Mouse (Mus musculus) right cerebral cortex, postnatal 4 days (tissue): ENCODE measurements at regions not wholly inside any gene's neighbourhood (a gene's known extent, or its start where the extent isn't known, plus 50 kb on each side); places are given as distances from the start of the nearest gene placed in this dataset.
"Not testable (repeated sequence)": the region's sequence is repeated elsewhere in the genome, so short reads cannot be mapped to it uniquely, and the experiment has no call there.

Source experiments
- DNase-seq: peaks from one replicate; pipeline ENCODE4 v3.0.0-alpha.2; 2022

DNA sequence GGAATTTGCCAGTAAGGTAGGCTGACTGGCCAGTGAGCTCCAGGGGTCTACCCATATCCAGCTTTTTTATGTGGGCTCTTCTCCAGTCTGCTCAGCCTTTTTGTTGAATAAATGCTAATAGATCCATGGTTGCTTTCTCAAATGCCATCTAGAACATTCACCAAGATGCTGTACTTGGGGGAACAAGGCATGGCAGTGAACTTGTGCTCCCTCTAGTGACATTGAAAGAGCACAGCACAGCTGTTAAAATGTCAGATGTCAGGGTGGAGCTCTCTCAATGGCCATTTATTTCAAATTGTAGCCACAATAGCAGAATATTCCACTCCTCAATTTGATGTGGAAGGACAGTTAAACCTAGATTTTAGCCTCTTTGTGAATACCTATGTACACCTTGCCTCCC is 86.3 kb downstream of the Kcnk1 start:
- DNase-seq = no peak

DNA sequence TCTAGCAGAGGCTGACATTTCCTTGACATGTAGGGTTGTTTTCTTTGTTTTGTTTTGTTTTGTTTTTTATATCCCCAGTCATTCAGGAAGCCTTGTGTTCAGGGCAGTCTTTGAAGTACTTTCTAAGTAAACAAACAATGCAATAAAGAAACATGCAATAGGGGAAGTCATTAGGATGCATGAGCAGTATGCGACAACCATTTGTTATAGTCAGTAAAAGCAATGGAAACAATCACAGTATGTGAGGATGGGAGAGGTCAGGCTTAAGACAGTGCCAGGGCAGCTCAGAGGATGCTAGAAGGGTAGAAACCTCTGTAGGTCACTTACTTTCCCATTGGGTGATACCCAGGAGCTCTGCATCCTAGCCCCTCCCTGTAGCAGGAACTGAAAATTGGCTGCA is 87.9 kb downstream of the Kcnk1 start:
- no peak for DNase-seq

DNA sequence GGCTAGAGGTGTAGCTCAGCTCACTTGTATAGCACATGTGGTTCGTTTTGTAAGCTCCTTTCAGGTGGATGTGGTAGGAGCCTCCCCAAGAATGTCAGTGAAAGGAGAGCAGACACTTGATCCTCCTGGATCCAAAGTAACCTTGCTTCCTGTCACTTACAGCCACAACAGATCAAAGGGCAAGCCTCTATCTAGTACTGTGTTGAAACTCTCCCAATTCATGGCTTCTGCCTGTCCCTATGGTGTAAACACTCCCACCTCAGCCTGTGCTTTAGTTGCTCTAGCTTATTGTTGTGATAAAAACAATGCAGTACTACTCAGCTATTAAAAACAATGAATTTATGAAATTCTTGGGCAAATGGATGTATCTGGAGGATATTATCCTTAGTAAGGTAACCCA is 95.8 kb downstream of the Kcnk1 start:
- no peak for DNase-seq

DNA sequence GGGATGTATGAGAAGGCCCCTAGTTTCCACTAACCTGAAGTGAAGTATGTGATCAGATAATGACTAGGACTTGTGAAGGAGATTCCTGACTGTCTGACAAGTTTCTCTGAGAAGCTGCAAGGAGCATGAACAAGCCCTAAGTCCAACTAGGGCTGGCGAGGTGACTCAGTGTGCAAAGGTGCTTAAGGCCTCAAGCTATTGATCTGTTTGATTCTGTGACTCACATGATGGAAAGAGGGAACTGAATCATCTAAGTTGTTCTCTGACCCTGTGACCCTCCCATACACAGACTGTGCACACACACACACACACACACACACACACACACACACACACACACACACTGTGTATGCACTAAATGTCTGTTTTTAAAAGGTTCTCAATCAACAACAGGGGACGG is 99.0 kb downstream of the Kcnk1 start:
- DNase-seq = no peak

DNA sequence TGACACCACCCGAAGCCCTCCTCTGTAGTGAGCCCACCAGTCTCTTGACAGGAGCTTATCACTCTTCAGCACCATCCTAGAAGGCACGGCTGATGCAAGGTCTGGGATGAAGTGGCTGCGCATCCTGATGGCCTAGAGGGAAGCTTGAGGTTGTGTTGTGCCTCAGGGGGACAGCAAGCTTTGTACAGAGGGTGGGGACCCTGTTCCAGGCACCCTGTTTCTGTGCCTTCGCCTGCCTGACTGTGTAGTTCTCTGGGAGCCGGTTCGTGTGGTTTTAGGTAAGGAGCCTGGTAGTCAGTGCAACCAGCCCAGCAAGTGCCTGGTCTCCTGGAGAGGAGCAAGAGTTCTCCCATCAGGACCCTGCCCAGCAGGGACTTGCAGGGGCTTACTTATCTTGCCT is 101.1 kb downstream of the Kcnk1 start:
- DNase-seq = no peak

DNA sequence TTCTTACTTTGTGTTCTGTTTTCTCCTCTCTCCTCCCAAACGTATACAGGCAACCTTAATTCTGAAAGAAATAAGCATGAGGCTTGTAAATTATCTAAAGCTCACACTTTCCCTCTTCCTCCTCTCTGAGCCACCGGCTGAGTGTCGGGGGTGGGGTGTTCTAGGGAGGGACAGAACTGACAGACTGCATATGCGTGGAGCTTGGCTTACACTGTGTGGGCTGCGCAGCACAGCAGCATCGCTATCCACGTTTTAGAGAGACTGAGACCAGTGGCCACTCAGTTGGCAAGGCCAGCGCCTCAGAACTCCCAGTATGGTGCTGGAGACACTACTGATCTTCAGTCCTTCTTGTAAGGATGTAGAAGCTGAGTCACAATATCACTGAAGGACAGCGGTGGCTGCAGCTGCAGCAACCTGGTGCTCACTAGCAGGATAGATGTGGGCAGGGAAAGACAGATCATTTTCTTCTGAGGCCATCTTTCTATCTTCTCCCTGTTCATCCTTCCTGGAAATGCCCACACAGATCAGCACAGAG is 101.7 kb downstream of the Kcnk1 start:
- DNase-seq = no peak

DNA sequence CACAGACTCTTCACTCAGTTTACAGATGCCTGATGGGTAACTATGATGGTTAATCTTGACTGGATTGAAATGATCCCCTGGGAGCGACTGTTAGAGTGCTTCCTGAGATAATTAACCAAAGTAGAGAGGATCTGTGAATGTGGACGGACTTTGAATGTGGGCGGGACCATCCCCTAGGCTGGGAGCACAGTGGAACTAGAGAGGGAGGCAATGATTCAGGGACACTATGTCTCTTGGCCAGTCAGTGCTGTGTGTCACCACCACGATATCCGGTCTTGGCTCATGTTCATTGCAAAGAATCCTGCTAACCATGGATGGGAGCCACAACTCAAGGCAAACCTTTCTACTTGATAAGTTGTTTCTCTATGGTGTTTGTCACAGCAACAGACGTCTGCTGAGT is 103.9 kb downstream of the Kcnk1 start:
- no peak for DNase-seq

DNA sequence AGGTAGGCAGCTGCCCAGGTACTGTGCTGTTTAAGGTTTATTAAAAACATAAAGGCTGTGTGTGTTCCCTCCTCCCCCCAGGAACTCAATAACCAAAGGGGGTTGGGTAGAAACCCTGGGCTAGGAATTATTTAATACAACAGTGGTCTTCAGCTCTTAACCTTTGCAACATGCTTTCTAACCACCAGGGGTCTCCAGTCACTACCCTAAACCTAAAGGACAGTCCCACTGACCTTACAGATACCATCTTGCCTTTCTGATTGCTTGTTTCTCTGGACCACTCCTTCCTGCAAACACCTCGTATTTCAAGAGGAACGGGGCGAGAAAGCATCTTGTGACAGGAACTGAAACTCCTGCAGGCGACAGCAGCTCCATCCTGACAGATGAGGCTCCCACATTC is 104.9 kb downstream of the Kcnk1 start:
- DNase-seq = no peak

DNA sequence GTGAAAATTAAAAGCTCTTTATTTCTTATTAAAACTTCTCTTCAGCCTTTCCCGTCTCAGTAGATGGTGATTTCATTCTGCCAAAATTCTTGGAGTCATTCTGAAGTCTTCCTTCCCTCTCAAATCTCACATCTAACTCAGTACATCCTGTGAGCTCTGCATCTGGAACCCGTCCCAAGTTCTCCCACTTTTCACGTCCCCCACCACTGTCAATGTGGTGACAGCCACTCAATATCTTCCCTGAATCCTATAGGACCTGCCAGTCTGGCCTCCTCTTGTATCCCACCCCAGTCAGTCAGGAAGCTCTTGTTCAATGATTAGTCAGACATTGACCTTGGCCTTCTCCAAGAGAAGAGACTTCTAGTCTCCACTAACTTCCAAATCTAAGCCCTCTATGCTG is 110.1 kb downstream of the Kcnk1 start:
- DNase-seq = no peak

DNA sequence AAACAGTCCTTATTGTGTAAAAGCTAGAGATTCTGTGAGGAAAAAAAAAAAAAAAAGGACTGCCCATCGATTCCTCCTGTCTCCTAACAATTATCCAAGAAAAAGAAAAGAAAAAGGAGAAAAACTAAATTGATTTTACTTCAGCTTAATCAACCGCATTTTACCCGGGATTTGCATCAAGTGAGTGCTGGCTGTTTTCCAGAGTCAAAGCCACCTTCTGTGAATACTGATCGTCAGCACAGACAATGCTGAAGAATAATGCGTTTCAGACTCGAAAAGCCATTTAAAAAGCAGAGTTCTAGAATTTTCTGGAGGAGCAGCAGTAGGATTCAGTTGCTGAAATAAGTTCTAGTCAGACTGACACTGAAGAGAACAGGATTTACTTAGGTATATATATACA is 131.1 kb downstream of the Kcnk1 start:
- DNase-seq = no peak

DNA sequence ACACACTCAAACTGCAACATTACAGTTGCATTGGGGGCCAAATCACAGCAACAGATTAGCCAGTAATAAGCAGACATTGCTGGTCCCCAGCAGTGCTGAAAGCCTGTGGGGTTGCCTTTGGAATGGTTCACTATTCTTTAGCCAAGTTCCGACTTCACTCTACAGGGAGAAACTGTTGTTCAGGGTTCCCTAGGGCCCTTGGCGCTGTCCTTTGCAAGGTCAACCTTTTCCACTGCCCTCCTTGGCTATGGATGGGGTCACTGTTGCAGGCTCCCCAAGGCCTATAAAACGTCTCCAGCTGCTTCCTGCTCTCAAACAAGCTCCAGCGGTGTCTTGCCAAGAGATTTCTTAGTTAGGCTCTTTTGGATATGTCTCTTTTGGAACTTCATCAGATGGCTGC is 137.1 kb downstream of the Kcnk1 start:
- no peak for DNase-seq

DNA sequence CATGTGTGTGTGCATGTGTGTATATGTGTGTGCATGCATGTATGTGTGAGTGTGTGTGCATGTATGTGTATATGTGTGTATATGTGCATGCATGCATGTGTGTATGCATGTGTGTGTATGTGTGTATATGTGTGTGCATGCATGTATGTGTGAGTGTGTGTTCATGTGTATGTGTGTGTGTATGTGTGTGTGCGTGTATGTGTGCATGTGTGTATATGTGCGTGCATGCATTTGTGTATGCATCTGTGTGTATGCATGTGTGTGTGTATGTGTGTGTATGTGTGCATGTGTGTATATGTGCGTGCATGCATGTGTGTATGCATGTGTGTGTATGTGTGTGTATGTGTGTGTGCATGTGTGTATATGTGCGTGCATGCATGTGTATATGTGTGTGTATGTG is 137.9 kb downstream of the Kcnk1 start:
- DNase-seq = not testable (repeated sequence)

DNA sequence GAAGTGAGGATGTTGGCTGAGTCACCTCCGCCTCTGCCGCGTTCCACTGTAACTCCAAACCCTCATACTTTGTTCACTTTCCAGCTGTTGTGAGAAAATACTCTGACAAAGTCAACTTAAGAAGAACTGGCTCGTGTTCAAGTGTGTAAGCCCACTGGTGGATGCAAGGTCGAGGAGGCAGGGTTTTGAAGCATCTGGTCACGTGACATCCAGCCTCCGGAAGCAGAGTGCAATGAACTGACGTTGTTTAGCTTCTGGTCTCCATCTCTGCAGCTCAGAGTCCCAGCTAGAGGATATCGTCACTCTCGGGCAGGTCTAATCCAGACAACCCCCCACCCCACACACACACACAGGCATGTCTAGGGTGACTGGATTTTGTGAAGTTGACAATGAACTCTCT is 140.1 kb downstream of the Kcnk1 start:
- DNase-seq = no peak

DNA sequence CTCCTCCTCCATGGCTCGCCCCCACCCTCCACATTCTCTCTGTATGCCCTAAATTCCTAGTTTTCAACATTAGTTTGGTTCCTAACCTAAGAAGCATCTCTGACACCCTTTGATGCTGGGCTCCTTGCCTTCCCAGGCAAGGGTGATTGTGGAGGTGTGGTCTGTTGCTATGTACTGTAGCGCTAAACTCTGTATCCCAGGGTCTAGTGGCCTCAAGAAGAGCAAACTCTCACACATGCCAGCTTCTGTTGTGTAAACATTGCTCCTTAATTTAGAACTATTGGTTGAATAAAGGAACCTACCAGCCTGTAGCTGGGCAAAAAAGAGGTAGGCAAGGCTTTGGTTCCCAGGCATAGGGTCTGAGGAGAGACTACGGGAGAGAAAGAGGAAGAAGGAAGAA is 140.6 kb downstream of the Kcnk1 start:
- DNase-seq = no peak

DNA sequence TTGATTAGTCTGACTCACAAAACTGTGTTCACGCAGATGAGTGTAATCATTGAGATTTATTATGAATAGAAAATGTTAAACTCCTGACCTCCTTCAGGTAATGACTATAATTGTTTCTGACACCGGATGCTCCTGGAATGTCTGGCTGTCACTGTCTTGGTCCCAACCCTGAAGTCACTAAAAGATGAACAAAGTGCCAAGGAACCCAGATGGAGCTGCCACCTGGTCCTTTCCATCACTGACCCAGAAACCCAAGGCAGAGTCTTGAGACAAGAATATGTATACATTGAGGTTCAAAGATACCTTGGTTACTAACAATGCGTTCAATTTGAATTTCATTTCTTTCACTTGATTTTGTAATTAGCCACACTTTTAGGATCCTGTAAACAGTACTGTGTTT is 142.0 kb downstream of the Kcnk1 start:
- DNase-seq = no peak

DNA sequence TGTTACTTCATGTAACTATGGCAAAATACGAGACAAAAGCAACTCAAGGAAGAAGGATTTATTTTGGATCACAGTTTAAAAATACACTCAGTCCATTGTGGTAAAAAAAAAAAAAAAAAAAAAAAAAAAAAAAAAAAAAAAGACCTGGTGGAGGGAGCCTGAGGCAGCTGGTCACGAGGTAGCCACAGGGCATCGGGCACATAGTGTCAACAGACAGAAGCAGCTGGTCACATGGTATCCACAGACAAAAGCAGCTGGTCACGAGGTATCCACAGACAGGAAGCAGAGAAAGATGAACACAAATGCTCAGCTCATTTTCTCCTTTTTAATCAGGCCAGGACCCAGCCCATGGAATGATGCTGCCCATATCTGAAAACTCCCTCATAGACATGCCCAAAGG is 142.5 kb downstream of the Kcnk1 start:
- no peak for DNase-seq

DNA sequence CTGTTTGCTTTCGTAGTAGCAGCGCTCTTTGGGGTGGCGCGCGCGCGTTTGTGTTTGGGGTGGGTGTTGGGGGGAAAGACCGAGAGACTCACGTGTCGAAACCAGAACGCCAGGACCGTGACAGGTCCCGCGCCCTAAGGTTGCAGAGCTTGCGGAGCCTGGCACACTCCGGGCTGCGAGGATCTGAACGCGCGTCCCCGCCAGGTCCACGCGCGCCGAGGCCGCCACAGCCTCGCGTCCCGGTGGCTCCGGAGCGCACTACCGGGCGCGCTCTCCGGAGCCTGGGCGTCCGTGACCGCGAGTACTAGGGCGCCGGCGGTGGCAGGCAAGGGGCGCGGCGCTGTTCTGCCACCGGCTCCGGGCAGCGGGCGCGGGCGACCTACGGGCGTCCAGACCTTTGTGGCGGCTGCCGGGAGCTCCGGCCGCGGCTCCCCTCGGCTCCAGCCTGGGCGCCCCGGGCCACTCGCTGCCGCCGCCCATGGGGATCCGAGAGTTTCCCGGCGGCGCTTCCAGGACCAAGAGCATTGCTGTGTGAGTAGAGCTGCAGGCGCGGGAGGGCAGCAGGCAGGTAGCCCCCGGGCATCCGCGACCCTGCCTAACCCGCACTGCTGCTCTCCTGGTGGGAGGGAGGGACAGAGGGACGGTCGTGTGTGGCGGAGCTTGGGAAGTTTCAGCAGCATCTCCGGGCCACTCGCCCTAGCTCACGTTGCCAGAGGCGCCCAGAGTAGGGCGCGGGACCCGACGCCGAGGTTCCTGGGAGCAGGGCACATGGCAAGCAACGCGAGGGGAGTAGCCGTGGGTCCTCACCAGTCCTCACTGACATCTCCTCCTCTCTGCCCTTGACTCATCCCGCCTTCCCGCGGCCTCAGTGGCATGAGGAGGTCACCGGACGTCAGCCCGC is 143.9 kb downstream of the Kcnk1 start:
- DNase-seq = peak; percentile 25

DNA sequence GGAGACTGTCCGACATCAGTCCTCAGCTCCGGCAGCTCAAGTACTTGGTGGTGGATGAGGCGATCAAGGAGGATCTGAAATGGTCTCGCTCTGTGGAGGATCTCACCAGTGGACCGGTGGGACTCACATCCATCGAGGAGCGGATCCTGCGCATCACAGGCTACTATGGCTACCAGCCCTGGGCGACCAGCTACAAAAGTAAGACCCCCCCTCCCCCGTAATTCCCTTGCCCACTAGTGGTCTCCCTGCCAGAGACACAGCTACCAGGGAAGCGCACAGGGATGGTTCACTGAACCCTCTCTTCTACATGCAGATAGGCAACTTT is 144.5 kb downstream of the Kcnk1 start:
- DNase-seq = peak; percentile 5

DNA sequence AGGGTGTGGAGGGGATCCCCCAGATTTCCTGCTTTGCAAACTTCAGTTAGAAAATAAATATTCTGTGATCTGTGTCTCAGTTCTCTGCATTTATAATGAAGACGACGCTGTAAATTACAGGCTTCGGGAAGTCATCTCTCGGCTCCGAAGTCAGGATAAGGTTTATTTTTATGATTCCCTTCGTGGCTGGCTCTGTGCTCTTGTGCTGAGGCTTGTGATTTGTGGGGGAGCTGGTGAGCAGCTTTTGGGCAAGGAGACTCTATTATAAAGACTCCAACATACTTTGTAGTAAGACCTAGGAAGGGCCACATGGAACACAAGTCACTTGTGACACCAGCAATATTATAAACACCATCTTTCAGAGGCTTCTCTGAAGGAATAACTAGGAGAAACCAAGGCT is 146.0 kb downstream of the Kcnk1 start:
- no peak for DNase-seq

DNA sequence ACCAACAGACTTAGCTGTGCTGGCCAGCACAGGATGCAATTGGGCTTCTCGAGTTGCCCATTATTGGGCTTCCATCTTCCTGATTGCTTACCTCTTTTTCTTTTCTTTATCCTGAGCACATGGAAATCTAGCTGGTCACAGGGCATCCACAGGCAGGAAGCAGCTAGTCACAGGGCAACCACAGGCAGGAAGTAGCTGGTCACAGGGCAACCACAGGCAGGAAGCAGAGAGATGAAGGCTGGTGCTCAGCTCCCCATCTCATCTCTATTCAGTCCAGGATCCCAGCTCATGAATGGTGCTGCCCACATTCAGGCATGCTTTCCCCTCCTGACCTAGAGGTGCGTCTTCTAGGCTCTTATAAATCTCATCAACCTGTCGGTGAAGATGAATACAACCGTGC is 146.8 kb upstream of the Slc35f3 start:
- no peak for DNase-seq

DNA sequence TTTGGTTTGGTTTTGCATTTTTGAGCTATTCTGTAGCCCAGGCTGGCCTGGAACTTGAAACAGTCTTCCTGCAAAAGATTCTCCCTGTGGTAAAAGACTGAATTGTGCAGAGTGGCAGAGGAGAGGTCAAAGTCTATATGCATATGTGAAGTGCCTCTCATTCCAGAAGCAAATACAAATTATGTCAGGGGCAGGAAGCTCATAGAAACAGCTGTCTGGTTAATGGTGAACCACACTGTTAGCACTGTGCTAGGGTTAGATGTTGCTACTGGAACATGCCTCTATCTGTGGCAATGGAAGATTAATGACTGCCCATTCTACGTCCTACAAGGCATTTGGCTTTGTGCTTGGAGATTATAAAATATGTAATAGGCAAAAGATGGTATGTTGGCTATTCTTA is 144.4 kb upstream of the Slc35f3 start:
- no peak for DNase-seq

DNA sequence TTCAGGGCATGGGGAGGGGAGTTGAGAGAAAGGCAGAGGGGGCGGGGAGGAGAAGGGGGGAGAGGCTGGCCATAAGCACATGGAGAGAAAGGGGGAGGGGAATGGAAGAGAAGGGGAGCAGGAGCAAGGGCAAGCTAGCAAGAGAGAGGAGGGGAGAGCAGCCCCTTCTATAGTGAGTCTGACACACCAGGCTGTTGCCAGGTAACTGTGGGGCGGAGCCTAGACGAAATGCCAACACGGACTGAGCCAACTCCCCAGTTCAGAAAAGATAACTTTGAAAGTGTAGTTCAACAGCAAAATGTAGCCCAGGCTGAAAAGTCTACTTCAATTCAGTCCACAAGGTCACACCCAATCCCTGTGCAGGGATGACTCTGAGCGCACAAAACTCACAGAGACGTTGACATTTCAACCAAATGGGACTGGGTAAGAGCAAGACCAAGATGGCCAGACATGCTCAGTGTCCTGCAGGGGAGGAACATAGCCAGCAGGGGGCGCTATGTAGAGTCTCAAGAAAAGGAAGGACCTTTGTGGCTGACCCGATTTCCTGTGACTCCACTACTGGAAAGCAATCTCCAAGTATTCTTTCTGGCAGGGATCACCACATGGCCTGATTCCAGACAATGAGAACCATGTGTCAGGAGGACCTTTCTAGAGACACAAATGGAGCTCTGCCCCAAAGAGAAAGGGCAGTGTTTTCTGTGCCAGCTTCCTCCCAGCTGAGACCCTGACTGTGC is 140.7 kb upstream of the Slc35f3 start:
- peak; percentile 27 for DNase-seq

DNA sequence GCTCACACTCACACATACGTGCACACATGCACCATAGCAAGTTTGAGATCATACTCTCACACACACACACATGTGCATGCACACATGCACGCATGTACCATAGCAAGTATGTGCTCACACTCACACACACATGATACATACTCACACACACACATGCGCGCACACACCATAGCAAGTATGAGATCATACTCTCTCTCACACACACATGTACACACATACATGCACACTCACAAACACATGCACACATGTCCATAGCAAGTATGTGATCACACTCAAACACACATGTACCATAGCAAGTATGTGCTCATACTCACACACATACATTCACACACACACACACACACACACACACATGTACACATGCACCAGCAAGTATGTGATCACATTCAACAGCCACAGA is 138.9 kb upstream of the Slc35f3 start:
- no peak for DNase-seq

DNA sequence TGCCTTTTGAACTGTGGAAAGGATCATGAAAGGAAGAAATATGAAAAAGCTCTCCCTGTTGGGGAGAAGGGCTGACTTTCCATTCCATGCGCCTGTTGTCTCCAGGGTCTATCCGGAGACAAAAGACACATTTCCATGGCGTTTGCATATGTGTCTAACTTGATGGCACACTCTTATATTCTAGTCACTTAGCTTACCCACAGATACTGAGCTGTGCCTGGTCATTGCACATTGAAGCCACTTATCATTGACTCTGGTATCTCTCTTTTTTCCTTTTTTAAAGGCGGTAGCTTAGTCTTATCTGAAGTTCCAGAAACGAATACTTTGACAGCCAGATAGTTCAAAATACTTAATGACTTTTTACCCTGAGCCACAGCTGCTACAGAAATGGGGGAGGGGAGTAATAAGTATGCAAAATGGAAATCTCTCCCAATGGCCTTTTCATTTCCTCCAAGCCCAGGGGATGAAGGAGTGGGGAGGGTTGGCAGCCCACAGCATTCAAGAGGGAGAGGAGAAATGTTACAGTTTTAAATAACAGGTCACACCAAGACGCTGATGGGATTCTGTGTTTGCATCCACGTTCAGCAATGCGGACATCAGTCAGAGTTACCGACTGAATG is 137.9 kb upstream of the Slc35f3 start:
- DNase-seq = no peak
